Mouse (Mus musculus): ENCODE results near the gene Copg2. TPM values are rescaled to one million over a fixed set of nuclear protein-coding genes. Genes with fewer than 3 reads are reported as not detected.
"Not testable (repeated sequence)": the region's sequence is repeated elsewhere in the genome, so short reads cannot be mapped to it uniquely, and the experiment has no call there.

Copg2 gene
- total RNA-seq, 1 experiment from 2014 or later: 51.5 TPM

DNA sequence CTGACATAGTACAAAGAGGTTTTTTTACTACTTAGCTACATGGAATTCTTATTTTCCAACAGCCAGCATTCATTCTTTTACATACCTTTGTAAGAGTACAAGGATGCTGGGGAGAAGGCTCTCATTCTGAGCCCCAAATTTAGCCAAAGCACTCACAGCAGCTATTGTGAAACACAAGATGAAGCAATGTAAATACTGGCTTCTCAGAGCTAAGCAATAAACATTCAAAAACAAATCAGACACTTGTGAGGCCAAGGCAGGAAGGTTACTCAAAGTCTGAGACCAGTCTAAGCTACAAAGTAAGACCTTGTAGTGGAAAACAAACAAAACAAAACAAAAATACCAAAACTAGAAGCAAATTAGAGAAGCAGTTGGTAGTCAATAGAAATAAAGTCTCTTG lies 83.0 kb downstream of the Copg2 start:
- DNase-seq: no peak

DNA sequence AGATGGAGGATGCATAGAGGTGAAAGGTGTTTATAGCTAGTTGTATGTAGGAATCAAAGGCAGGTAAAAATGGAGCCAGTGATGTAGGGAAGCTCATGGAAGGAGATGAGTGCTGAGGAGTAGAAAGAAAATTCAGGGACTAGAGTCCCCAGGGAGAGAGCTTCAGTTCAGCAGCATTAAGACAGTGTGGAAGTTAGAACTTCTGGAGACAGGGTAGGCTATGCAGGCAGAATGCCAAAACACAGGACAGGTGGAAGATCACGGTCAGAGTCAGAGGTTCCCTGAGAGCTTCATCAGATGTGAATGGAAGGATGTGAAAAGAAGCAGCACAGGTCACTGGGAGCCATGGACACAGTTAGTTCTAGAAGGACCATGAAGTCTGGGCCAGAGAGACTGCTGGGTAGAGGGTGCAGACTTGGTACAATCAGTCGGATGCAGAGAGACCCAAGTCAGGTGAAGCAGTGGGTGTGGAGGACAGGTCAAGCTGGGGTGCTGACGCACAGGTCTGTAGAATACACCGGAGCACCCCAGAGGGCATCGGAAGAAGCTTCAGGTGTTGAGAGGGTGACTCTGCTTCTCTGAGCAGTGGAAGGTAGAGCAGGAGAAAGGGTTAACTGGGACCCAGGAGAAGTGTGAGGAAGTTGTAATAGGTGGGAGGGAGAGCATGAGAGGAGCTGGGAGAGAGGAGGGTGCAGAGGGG lies 91.4 kb downstream of the Copg2 start:
- no peak for DNase-seq

DNA sequence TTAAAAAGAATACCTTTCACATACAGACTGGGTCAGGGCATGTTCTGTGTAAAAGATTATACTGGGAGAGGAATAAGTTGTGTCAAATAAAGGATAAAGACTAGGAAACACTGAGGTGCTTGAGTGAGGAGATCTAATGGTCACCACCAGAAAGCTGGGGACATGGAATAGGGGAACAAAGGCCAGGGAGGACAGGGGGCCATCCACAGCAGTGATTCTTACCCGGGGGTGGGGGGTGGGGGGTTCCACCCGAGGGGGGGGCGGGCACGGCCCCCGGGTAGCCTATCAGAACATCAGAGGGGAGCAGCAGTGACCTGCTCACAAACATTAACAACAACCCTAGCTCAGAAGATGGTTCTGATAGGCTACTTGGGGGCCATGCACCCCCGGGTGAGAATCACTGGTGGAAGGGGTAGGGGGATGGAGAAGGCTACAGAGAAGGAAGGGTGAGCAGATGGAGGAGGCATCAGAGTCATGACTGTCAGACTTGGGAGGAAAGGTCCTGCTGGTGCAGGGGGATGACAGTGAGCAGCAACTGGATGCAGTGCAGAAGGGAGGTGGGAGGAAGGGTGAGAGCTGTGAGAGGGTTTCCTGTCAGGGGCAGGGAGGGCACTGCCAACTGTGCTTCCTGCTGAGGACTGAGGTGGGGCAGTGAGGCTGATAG lies 92.1 kb downstream of the Copg2 start:
- peak; percentile 38 for DNase-seq

DNA sequence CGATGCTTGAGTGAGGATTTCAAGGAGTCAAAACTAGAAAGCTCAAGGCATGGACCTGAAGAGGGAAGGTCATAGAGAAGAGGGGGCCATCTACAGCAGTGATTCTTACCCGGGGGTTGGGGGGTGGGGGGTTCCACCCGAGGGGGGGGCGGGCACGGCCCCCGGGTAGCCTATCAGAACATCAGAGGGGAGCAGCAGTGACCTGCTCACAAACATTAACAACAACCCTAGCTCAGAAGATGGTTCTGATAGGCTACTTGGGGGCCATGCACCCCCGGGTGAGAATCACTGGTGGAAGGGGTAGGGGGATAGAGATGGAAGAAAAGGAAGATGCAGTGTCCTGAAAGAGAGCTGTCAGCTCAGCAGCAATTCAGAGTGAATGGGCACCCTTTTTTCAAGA lies 93.7 kb downstream of the Copg2 start:
- not testable (repeated sequence) for DNase-seq

DNA sequence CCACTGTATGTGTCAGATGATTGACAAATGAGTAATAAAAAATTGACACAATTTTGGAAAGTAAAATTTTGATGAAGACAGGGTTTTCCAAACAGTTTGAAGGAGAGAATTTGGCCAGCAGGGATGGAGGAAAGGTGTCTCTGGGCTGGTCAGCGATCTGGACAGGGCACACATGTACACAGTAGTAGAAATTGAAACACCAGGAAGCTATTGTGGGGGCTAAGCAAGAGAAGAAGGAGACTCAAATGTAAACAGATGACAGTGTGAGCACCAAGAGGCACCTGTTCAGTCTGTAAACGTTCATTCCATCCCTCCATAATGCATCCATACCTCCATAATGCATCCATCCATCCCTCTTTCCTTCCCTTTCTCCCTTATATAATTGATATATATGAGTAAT lies 145.4 kb downstream of the Copg2 start:
- DNase-seq: no peak

DNA sequence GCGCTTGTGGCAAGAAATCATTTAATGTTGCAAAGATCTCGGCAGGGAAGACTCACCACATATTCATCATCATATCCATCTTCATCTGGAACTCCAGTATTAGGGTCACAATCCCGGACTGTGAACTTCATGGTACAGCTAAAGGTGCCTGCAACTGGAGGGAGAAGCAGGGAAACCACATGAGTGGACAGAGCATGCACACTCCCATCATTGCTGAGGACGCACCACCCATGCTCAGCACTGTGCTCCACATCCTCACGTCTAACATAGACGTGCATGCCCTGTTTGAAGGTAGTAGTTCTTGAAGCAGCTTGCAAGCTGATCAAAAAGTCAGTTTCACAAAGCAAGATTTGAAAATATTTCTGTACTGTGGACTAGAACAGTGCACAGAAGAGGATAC lies 146.1 kb downstream of the Copg2 start:
- no peak for DNase-seq

DNA sequence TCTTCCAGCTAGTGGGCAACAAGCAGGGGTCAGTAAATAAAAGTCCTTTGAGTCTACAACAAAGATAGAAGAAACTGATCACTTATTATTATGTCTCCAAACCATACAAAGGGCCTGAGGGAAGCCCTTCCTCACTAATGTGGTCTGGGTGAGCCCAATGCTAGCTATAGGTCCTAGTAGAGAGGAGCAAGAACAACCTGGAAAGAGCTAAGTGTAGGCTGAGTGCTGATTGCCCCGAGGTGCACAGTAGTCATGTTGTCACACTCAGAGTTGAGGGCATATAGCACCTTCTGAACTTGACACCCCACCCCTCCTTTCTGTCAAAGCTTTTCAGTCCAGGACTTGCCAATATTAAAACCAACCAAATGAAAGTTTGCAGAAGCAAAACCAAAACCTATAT lies 146.7 kb downstream of the Copg2 start:
- DNase-seq: no peak

DNA sequence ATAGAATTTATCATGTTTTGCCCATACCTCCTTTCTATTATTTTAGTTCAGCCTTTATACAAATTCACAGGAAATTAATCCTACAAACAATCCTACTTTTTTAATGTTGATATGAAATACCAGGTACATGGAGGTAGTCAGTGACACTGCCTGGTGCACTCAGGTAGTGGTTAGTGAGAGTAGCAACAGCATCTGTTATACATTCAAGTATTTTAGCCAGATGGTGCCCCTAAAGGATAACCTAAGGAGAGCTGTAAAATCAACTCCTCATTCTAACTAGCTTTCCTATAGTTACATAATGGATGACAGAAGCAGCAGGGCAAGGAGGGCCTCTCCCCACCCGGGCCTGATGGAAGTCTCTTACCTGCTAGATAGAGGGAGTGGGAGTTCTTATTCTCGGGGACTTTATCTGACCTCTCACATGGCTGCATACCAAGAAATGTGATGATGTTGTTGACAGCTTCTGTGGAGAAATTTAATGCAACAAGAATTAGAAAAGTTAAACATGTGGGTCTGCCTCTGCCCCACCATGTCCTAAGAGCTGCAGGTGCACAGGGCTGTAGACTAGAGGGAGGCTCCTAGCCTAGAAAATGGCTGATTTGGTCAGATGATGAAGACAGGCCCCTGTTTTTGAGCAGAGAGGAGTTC lies 147.4 kb downstream of the Copg2 start:
- no peak for DNase-seq

DNA sequence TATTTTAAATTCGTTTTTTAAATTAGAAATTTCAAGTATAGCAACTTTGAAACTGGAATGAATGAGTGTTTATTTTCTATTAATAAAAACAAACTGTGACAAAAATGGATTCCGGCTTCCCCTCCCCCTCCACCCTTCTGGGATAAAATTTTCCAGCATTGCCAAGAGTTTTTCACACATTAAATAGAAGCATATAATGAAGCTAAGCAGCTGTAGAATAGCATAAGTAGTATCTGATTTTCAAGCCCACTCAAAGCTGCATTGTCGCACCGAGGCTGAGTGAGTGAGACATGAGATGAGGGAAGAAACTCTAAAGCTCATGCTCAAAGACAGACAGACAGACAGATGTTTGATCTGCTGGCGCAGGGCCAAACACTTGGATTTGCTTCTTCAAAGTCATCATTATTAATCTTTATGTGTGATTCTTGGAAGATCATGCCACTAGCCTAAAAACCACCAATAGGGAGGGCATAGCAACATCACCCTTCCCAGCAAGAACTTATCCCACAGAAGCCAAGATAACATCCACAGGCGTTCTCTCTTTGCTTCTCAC lies 148.2 kb downstream of the Copg2 start:
- DNase-seq: no peak

DNA sequence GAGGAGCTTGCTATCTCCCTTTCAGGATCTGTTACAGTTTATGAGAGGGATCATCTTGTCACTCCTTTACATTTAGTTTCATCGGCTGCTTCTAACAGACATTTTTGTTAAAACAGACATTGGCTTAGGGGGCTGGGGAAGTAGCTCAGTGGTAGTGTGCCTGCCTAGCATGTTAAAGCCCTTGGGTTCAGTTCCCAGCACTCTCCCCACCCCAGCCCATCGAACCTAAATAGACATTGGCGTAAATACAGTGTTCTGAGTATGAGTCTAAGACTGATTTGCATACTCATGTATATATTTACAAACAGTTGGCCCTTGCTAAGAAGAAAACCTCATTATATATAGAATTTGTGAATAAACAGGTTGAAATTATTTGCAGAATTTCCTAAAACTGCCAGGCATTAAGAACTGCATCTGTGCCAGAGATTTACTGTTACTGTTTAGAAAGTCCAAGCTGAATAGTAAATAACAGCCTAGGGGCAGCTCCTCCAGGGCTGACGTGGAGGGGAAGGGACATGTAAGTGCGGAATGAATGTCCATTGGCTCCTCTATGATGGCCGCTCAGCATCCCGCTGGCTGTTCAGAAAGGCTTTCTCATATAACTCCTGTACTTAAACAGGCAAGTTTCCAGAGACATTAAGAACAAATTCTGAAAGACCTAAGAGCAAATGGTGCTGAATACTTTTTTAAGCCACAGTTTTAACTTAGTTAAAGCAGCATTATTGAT lies 148.8 kb downstream of the Copg2 start:
- DNase-seq: no peak

DNA sequence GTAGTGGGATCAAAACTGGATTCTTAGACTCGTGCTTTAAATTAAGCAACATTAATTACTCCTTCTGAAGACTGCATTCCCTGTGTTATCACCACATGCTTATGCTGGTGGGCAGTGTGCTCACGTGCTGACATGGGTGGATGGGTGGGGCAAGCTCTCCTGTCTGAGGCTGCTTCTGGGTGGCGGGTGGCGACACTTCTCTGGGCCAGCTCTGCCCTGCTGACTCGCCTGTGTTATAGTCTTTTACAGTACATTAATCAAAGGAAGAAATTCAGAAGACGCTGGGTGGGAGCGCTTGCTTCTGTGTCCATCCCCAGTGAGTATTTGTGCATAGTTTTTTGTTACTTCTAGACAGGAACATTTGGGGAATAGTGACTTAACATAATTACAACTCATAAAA lies 151.0 kb downstream of the Copg2 start:
- DNase-seq: no peak

DNA sequence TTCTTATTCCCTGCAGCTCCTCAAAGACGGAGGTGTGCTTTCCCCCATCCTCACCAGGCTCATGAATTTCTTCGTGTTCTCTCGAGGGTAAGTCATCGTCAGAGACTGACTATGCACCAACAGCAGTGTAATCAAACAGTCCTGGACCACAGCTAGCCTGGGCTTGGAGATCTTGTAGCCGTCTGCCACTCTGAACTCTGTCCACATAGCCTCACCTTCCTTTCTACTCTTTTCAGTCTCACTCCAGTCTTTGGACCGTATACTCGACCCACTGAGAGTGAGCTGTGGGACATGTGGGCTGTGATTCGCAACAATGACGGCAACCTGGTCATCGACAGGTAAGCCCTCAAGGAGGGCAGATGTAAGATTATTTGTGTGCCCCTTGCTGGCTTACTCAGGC lies 151.7 kb downstream of the Copg2 start:
- DNase-seq: no peak

DNA sequence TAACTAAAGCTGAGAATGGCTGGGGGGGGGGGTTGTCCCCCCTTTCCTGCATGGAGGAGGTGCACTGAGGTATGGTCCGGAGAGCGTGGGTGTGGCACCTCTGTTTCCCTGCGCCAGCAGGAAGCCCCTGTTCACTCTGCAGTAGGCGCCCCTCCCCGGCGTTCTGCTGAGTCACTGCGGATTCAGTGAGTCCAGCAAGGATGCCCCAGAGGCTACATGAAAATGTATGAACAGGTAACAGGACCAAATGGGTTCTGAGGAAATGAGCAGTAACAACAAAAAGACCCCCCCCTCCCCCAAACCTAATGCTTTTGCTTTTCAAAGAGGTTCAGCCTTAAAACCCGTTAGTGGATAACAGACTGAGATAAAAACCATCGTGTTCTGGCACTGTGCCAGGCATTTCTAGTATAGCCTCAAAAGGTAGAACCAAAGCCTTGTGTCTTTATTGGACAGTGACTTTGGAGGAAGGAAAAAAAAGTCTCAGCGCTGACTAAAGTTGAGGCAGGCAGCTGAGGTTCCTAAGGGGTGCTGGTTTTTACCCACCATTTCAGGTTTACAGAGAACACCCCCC lies 157.3 kb downstream of the Copg2 start:
- DNase-seq: peak; percentile 37

DNA sequence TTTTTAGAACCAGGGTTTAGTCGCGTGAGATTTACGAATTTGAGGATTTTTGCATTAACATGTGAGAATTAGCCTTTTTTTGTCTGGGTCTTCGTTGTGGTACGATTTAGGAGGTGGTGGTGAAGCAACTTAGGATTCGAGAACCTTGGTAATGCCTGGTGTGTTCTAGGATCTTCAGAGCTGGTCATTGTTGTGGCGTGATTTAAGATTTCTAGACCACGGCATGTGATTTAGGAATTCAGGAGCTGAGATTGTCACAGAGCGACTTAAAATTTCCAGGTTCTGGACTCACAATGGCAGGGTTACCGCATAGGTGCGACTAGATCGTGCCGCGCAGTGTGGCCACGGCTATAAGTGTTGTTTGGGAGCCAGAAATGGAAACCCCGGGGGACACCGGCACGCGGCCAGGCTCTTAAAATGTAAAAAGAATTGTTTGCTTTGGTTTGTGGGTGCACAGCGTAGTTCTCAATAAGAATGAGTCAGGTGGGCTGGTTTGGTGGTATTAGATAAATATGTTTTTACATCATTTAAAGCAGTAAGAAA lies 158.1 kb downstream of the Copg2 start:
- no peak for DNase-seq

DNA sequence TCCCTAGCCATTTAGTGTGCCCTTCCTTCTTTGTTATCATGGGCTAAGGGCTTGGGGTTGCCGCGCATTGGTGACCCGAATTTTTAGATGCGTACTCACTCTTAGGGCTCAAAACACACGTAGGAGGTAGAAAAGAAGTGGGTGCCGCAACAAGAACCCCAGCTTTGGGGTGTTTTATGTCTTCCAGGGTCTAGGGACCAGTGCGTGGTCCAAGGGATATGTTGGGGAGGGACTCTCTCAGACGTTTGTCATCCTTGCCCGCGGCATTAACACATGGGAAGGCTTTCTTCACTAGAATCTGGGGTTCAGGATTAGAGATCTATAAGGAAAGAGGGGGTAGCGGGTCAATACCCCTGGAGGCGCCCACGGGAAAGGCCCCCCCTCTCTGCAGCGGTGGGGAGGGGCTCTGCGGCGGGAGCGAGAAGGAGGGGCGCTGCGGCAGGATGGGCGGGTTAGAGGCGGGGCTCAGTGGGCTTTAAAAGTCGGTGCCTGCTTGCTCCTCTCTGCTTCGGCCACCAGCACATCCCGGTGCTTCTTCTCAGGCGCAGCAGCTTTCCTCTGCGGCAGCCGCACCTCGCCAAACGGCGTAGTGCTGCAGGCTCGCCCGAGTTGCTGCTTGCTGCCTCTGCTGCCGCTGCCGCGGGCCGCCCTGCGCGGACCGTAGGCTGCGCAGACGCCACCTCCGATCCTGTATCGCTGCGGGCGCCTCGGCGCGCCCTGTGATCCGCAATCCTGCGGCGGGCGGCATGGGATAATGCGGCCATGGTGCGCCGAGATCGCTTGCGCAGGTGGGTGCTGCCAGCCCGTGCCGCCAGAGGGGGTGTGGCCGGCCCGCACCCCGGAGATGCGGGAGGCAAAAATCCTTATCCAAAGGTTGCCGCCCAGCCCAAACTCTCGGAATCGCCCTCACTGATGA lies 158.8 kb downstream of the Copg2 start:
- DNase-seq: peak; percentile 81

DNA sequence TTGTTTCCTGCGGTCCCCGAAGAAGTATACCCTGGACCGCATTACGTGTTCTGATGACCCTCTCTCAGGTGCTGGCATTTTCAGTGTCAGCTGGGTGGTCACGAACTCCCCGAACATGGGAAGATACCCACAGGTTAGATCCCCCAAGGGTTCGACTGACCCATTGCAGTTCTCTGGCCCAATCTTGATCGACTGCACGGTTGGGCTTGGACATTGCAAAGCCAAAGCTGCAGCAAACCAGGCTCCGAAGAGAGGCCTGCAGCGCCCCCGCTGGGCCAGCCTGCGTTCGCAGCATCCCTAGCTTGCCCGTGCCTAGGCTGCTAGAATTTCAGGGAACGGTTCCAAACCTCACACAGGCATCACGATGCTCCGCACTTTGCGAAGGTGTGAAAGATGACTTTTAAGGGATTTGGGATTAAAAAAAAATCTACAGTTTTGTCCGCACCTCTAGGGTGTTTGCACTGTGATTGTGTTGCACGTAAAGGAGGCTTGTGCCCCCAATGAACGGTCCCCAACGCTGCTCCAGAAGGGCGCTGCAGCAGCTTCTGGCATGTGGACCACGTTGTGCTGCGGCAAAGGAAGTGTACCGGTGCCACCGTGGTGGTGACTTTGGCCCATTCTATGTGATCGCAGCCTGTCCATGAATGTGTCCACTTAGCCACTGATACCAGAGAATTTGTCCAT lies 159.6 kb downstream of the Copg2 start:
- DNase-seq: peak; percentile 88

DNA sequence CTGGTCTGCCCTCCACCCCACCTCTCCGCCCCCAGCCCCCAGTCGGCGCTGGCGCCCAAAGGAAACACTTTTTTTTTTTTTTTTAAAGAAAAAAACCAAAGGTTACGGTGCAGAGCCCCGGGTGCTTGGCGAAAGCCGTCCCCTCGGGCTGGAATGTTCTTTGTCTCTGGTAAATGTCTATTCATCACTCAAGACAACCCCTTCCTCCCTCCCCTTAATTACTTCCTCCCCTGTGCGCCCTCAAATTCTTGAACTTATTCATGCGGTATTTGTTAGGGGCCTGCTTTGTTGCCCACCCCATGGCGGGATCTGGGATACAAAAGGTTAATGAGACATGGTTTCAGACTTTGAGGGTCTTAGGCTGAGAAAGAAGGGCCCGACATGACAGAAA lies 160.2 kb downstream of the Copg2 start:
- DNase-seq: peak; percentile 31

DNA sequence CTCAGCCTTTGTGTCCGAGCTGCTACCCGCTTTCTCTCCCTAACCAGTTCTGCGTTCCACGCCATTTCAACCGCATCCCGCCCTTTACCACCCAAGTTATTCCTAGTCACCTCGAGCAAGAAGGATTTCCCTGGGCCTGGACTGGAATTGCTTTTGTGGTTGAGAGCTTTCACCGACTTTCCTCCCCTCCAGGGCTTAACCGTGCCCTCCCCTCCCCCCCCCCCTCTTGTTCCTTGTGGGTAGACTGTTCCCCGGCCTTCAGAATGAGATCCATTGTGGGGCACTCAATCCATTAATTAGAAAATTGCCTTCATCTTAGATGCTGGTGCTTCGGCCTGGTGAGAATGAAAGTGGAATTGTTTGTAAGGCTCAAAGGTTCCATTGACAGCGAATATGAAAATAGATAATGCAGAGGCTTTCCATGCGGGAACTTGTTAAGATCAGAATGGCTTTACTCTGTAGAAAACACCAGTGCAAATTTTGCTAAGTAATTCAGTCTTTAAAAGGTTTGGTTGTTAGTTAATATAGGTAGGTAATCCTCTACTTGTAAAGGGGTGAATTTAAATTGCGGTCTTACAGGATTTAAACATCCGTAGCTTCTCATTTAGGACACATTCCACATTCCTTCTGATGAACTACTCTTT lies 160.7 kb downstream of the Copg2 start:
- peak; percentile 18 for DNase-seq

DNA sequence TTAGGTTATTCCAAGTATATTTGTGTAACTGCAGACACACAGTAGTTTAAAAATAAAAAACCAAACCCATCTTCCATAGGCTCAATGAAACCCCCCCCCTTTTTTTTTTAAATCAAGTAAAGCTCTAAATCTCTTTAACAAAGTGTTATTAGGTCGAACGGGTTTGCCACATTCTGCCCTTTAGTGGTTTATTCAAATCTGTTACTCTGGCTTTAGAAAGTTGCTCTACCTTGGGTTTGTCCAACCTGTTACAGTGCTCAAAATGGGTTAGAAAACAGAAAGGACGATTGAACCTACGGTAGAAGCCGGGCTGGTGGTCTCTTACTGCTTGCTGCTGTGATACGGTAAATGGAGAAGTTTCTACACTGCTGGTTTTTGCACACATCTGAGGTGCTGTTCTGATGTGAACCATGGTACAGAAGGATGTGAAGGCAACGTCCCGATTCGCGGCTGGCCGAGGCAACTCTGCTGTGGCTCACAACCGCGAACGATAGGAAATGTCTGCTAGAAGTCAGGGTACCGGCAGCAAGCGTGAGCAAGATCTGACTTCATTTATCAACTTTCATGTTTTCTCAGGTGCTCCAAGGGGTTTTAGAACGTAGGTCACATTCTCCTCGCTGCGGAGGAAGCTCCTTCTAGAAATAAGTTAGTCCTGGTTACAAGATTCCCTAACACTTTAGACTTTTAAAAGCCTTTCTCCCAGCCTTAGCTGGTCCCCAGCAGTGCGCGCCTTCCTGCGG lies 161.4 kb downstream of the Copg2 start:
- peak; percentile 33 for DNase-seq
